24 mouse cellular contexts compared by ENCODE assay signal in the genomic region with DNA sequence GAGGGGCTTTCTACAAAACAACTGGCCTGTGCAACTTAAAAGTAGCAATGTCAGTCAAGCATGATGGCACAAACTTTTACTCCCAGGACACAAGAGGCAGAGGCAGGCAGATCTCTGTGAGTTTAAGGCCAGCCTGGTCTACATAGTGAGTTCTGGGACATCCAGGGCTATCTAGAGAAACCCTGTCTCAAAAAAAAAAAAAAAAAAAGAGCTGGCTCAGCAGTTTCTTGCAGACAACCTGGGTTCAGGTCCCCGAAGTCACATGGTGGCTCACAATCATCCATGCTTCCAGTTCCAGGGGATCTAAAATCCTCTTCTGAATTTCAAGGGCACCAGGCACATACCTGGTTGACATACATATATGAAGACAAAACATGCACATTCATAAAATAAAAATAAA. TPM values are rescaled to one million over a fixed set of nuclear protein-coding genes. Genes with fewer than 3 reads are reported as not detected.
DNase-seq lines count a peak whose midpoint lies in the region; ATAC-seq and TF ChIP-seq lines count a peak whose summit lies in the region.
"Had no signal": no experiment of that assay in that cellular context is flagged by ENCODE, and none has a peak within 500 bp of the region (broad histone marks: within the 10 kb centered on the region; RNA-seq: fewer than 3 reads in every experiment).

No protein-coding gene starts in this region.

- TF ChIP-seq POLR2A in CH12.LX (IDR thresholded peaks at IDR 0.05; ENCODE audit: low read depth, low read length) (no peak), MEL (IDR thresholded peaks at IDR 0.05; ENCODE audit: control insufficient read depth in 1 of 2, insufficient read depth in 1 of 2, low read depth in 1 of 2, low read length in 2 of 2, poor library complexity in 1 of 2) (no peak)
- TF ChIP-seq POLR2A in heart, adult 2 months (IDR thresholded peaks at IDR 0.05; ENCODE audit: insufficient read depth, low read depth, low read length) = no peak

- TF ChIP-seq EP300 in CH12.LX (IDR thresholded peaks at IDR 0.05; ENCODE audit: low read length) (no peak), MEL (IDR thresholded peaks at IDR 0.05; ENCODE audit: low read depth in 1 of 2, low read length in 2 of 2) (no peak)
- TF ChIP-seq EP300 in heart, adult 2 months (IDR thresholded peaks at IDR 0.05; ENCODE audit: insufficient read depth, low read depth, low read length) = no peak

- no peak for TF ChIP-seq RAD21 in CH12.LX (IDR thresholded peaks at IDR 0.05; ENCODE audit: low read depth, low read length)
- TF ChIP-seq RAD21 in MEL (IDR thresholded peaks at IDR 0.05; ENCODE audit: low read depth, low read length) = no peak

- ATAC-seq in activated CD4-positive, CD25-positive, alpha-beta regulatory T cell, adult 4 months = no peak
- ATAC-seq: CD4-positive, CD25-positive, alpha-beta regulatory T cell, adult 4 months; Patski had no signal

- 82% methylated on average over 1 of the region's 1 CpGs for WGBS in heart, embryonic 10.5 days
- WGBS in heart, adult 2 months = 94% methylated on average over 1 of the region's 1 CpGs

- H3K36me3 ChIP-seq in heart, embryonic 10.5 days = no peaks in the 10 kb centered on the region
- H3K36me3 ChIP-seq in CH12.LX (replicated peaks in 1 of 2; ENCODE audit: control insufficient read depth in 1 of 2, insufficient read depth in 1 of 2, low read length in 1 of 2) (no peaks in the 10 kb centered on the region), ES-E14 (ENCODE audit: control insufficient read depth, insufficient read depth, low read length, poor library complexity, severe bottlenecking) (no peaks in the 10 kb centered on the region), MEL (ENCODE audit: control insufficient read depth in 1 of 2, insufficient read depth in 2 of 2, low read length in 2 of 2) (peaks cover 0 to 7% of the 10 kb centered on the region in 2 experiments; a peak in 2 of 4 replicates)
- no peaks in the 10 kb centered on the region for H3K36me3 ChIP-seq in heart, adult 2 months (ENCODE audit: control insufficient read depth, insufficient read depth, low read length)
- H3K36me3 ChIP-seq: G1E had no signal

- no peaks in the 10 kb centered on the region for H3K27me3 ChIP-seq in heart, embryonic 10.5 days (ENCODE audit: insufficient read depth, poor library complexity, severe bottlenecking)
- H3K27me3 ChIP-seq in CH12.LX (replicated peaks) (no peaks in the 10 kb centered on the region), MEL (ENCODE audit: control insufficient read depth in 1 of 2, insufficient read depth in 2 of 2, low read length in 2 of 2) (no peaks in the 10 kb centered on the region)
- H3K27me3 ChIP-seq in heart, adult 2 months (ENCODE audit: control insufficient read depth, insufficient read depth, low read length) = no peaks in the 10 kb centered on the region

- no peaks in the 10 kb centered on the region for H3K79me2 ChIP-seq in CH12.LX (replicated peaks; ENCODE audit: control insufficient read depth, extremely low read depth, insufficient read depth, poor library complexity, severe bottlenecking)
- H3K79me2 ChIP-seq in MEL (ENCODE audit: control insufficient read depth, insufficient read depth, low read length, poor library complexity) = no peaks in the 10 kb centered on the region
- no peaks in the 10 kb centered on the region for H3K79me2 ChIP-seq in heart, adult 2 months (replicated peaks; ENCODE audit: control insufficient read depth, insufficient read depth, low read length)

- intact Hi-C loops in heart, adult 2 months (cut with DNase I) = no loop called here

- no peaks in the 10 kb centered on the region for H3K9me3 ChIP-seq in heart, embryonic 10.5 days
- H3K9me3 ChIP-seq in CH12.LX (replicated peaks; ENCODE audit: low read length) = no peaks in the 10 kb centered on the region
- no peaks in the 10 kb centered on the region for H3K9me3 ChIP-seq in ES-E14 (ENCODE audit: control insufficient read depth, insufficient read depth, low read depth, low read length)
- H3K9me3 ChIP-seq in MEL (replicated peaks; ENCODE audit: insufficient read depth, low read length) = no peaks in the 10 kb centered on the region
- H3K9me3 ChIP-seq: G1E had no signal

- H3K4me2 ChIP-seq in CH12.LX (ENCODE audit: insufficient read depth, low read depth, poor library complexity, severe bottlenecking) = no peak overlapping the region

- no peaks in the 10 kb centered on the region for H3K4me1 ChIP-seq in heart, embryonic 10.5 days
- H3K4me1 ChIP-seq in CH12.LX (ENCODE audit: control insufficient read depth in 1 of 2, insufficient read depth in 2 of 2) (peaks cover 0 to 12% of the 10 kb centered on the region in 2 experiments; a peak in 2 of 4 replicates), ES-E14 (ENCODE audit: control insufficient read depth in 2 of 2, insufficient read depth in 2 of 2, low read length in 2 of 2, poor library complexity in 1 of 2) (peaks cover 6 to 10% of the 10 kb centered on the region in 2 experiments; a peak in 2 of 4 replicates), MEL (ENCODE audit: control insufficient read depth in 1 of 2, insufficient read depth in 2 of 2, low read length in 2 of 2) (peaks cover 0 to 13% of the 10 kb centered on the region in 2 experiments; a peak in 2 of 4 replicates)
- no peaks in the 10 kb centered on the region for H3K4me1 ChIP-seq in heart, adult 2 months (ENCODE audit: control insufficient read depth, insufficient read depth, low read length)

- in situ Hi-C loops in CH12.LX (cut with MboI; ENCODE audit: low pct_ligation_motif_present, low pct_unique_long_range_greater_than_20kb, low sequenced_read_pairs) (loop anchor here (25.0 kb wide), 1 partner anchor 431 kb away; a partner anchor contains a TSS), ES-E14 (cut with MboI; ENCODE audit: low sequenced_read_pairs in 2 of 2, unreplicated experiment in 2 of 2) (no loop called here)

- H3K9ac ChIP-seq in CH12.LX (ENCODE audit: insufficient read depth, low read depth) (no peak overlapping the region), ES-E14 (ENCODE audit: insufficient read depth, low read depth, low read length, poor library complexity, severe bottlenecking) (no peak overlapping the region), MEL (ENCODE audit: control insufficient read depth, low read depth, low read length, poor library complexity, severe bottlenecking) (no peak overlapping the region)
- H3K9ac ChIP-seq in heart, adult 2 months (ENCODE audit: low read depth, low read length) = no peak overlapping the region

- dilution Hi-C loops in CH12.LX (cut with MboI; ENCODE audit: extremely low pct_ligation_motif_present, extremely low pct_unique_long_range_greater_than_20kb, low sequenced_read_pairs) = no loop called here

- H3K4me3 ChIP-seq in heart, embryonic 10.5 days = no peak overlapping the region
- no peak overlapping the region for H3K4me3 ChIP-seq in CH12.LX (replicated peaks in 1 of 3; ENCODE audit: low read depth in 2 of 3, low read length in 2 of 3, poor library complexity in 1 of 3)
- no peak overlapping the region for H3K4me3 ChIP-seq in ES-E14 (ENCODE audit: insufficient read depth in 1 of 2, low read depth in 1 of 2, low read length in 2 of 2, poor library complexity in 1 of 2, severe bottlenecking in 1 of 2)
- no peak overlapping the region for H3K4me3 ChIP-seq in MEL (ENCODE audit: control insufficient read depth in 1 of 2, insufficient read depth in 1 of 2, low read depth in 2 of 2, low read length in 2 of 2)
- H3K4me3 ChIP-seq in heart, adult 2 months = no peak overlapping the region

- TF ChIP-seq CTCF in CH12.LX (conservative IDR thresholded peaks at IDR 0.05 in 1 of 2, IDR thresholded peaks at IDR 0.05 in 1 of 2; ENCODE audit: low read depth in 2 of 2, low read length in 2 of 2) (no peak), MEL (IDR thresholded peaks at IDR 0.05 in 2 of 3, conservative IDR thresholded peaks at IDR 0.05 in 1 of 3; ENCODE audit: control insufficient read depth in 1 of 3, insufficient read depth in 1 of 3, low read depth in 2 of 3, low read length in 3 of 3, poor library complexity in 1 of 3, severe bottlenecking in 1 of 3) (no peak)
- no peak for TF ChIP-seq CTCF in heart, adult 2 months (IDR thresholded peaks at IDR 0.05)

- peak; percentile 17 for DNase-seq in heart, adult 11 months
- DNase-seq in heart, embryonic 10.5 days (ENCODE audit: low spot score) = no peak
- DNase-seq in CH12.LX (ENCODE audit: extremely low read depth) = no peak
- no peak for DNase-seq in ES-E14 (ENCODE audit: low read depth, low spot score)
- no peak for DNase-seq in MEL (ENCODE audit: low read depth, low spot score)
- no peak for DNase-seq in lung, postnatal 25 days (ENCODE audit: low spot score)
- DNase-seq in heart, adult 2 months = no peak
- DNase-seq: adrenal gland, adult 2 months; adrenal gland, adult 8-10 months; adrenal gland, postnatal 10 days; adrenal gland, postnatal 14 days; adrenal gland, postnatal 25 days; adrenal gland, postnatal 36 days; B cell, adult 2 months; cerebellum, adult 11 months; cerebellum, adult 11-12 months; cerebellum, adult 18-20 months; cerebellum, adult 2 months; cerebellum, adult 8-10 months; cerebellum, adult 9-10 months had no signal

- H3K27ac ChIP-seq in heart, embryonic 10.5 days = no peak overlapping the region
- no peak overlapping the region for H3K27ac ChIP-seq in CH12.LX (ENCODE audit: insufficient read depth, low read depth)
- H3K27ac ChIP-seq in ES-E14 (ENCODE audit: insufficient read depth, low read depth, low read length, poor library complexity, severe bottlenecking) = no peak overlapping the region
- no peak overlapping the region for H3K27ac ChIP-seq in MEL (ENCODE audit: control insufficient read depth, low read depth, low read length)
- no peak overlapping the region for H3K27ac ChIP-seq in heart, adult 2 months

RNA-seq across cellular contexts. Expression of a gene that starts 8.2 kb away (rescaled TPM):
- 0.14 and 0.26 TPM in 2 replicates for polyA plus RNA-seq in heart, embryonic 10.5 days (2016; fragmentation: Nextera tagmentation; extraction: Ambion mirVana)
- total RNA-seq in CH12.LX (2012; rRNA removed) (0.25 and 0.64 TPM in 2 replicates), CH12.LX (2014; rRNA removed) (0.44 and 0.58 TPM in 2 replicates), ES-E14 (2012; rRNA removed) (0.63 and 0.98 TPM in 2 replicates), MEL (2012; rRNA removed) (0.31 and 0.33 TPM in 2 replicates)
- polyA plus RNA-seq in CH12.LX (2012; ENCODE audit: insufficient read length, low read depth) (0.24 and 0.27 TPM in 2 replicates), MEL (2012; ENCODE audit: insufficient read depth in 1 of 2, insufficient read length in 2 of 2, low read depth in 1 of 2, low replicate concordance in 2 of 2, missing spikeins in 1 of 2) (under 1 TPM in 1 of 2 experiments, not detected in 1; 0.21 TPM)
- polyA plus RNA-seq in activated CD4-positive, CD25-positive, alpha-beta regulatory T cell, adult 4 months (2017; shearing (Covaris generic)) = under 1 TPM in 1 of 2 experiments, not detected in 1; 0.67 TPM
- total RNA-seq in heart, adult 2 months (2021) = under 1 TPM; 0.21 to 0.41 TPM
- polyA plus RNA-seq in heart, adult 2 months (2012; rRNA removed) = 0.21 TPM in 1 of 2 replicates, not detected in the other

RNA-seq across cellular contexts. Expression of a gene that starts 8.2 kb away (rescaled TPM):
- polyA plus RNA-seq in heart, embryonic 10.5 days (2016; fragmentation: Nextera tagmentation; extraction: Ambion mirVana) = 29.6 and 37.3 TPM in 2 replicates
- 32.4 and 39.9 TPM in 2 replicates for total RNA-seq in CH12.LX (2012; rRNA removed)
- 28.7 and 29.9 TPM in 2 replicates for total RNA-seq in CH12.LX (2014; rRNA removed)
- 38.7 and 44.2 TPM in 2 replicates for polyA plus RNA-seq in CH12.LX (2012; ENCODE audit: insufficient read length, low read depth)
- total RNA-seq in ES-E14 (2012; rRNA removed) = 24.6 and 34.8 TPM in 2 replicates
- 40.7 and 51.4 TPM in 2 replicates for total RNA-seq in MEL (2012; rRNA removed)
- polyA plus RNA-seq in MEL (2012; ENCODE audit: insufficient read depth in 1 of 2, insufficient read length in 2 of 2, low read depth in 1 of 2, low replicate concordance in 2 of 2, missing spikeins in 1 of 2) = 10 to 100 TPM in 1 of 2 experiments, not detected in 1; 43.4 TPM
- polyA plus RNA-seq in activated CD4-positive, CD25-positive, alpha-beta regulatory T cell, adult 4 months (2017; shearing (Covaris generic)) = 10 to 100 TPM; 31.2 to 33.4 TPM
- 10 to 100 TPM; 12.8 to 15.1 TPM for total RNA-seq in heart, adult 2 months (2021)
- polyA plus RNA-seq in heart, adult 2 months (2012; rRNA removed) = 4.4 and 5.7 TPM in 2 replicates

RNA-seq across cellular contexts. Expression of a gene that starts 25.0 kb away (rescaled TPM):
- 31.8 and 32.4 TPM in 2 replicates for polyA plus RNA-seq in heart, embryonic 10.5 days (2016; fragmentation: Nextera tagmentation; extraction: Ambion mirVana)
- total RNA-seq in CH12.LX (2012; rRNA removed) (45.2 and 63.5 TPM in 2 replicates), CH12.LX (2014; rRNA removed) (40.9 and 45.7 TPM in 2 replicates), ES-E14 (2012; rRNA removed) (66.5 and 79.1 TPM in 2 replicates), MEL (2012; rRNA removed) (48.5 and 54.0 TPM in 2 replicates)
- polyA plus RNA-seq in CH12.LX (2012; ENCODE audit: insufficient read length, low read depth) (97.4 and 101 TPM in 2 replicates), MEL (2012; ENCODE audit: insufficient read depth in 1 of 2, insufficient read length in 2 of 2, low read depth in 1 of 2, low replicate concordance in 2 of 2, missing spikeins in 1 of 2) (10 to 100 TPM in 1 of 2 experiments, not detected in 1; 89.2 TPM)
- polyA plus RNA-seq in activated CD4-positive, CD25-positive, alpha-beta regulatory T cell, adult 4 months (2017; shearing (Covaris generic)) = 10 to 100 TPM; 15.5 to 18.6 TPM
- total RNA-seq in heart, adult 2 months (2021) = 10 to 100 TPM; 14.4 to 20.0 TPM
- polyA plus RNA-seq in heart, adult 2 months (2012; rRNA removed) = 9.2 and 15.5 TPM in 2 replicates
